Mouse (Mus musculus): ENCODE results near the gene Adgrf5. TPM values are rescaled to one million over a fixed set of nuclear protein-coding genes. Genes with fewer than 3 reads are reported as not detected.
"Not testable (repeated sequence)": the region's sequence is repeated elsewhere in the genome, so short reads cannot be mapped to it uniquely, and the experiment has no call there.

Gene Adgrf5
- not detected in 2 replicates for total RNA-seq (2014; fragmentation: Nextera tagmentation)
- total RNA-seq (2017) = not detected in 2 replicates

- no peak for ATAC-seq (replicated peaks; ENCODE audit: poor library complexity, severe bottlenecking)
Measured at GRCm38 (mm10) chr17:43359826-43360619, at the start of gene Adgrf5. Gene Adgrf5 (plus strand): TSS chr17:43360451.

GRCm38 (mm10) chr17:43325986-43326671, 34.1 kb upstream of the Adgrf5 start:
- no peak for ATAC-seq (replicated peaks; ENCODE audit: poor library complexity, severe bottlenecking)

DNA sequence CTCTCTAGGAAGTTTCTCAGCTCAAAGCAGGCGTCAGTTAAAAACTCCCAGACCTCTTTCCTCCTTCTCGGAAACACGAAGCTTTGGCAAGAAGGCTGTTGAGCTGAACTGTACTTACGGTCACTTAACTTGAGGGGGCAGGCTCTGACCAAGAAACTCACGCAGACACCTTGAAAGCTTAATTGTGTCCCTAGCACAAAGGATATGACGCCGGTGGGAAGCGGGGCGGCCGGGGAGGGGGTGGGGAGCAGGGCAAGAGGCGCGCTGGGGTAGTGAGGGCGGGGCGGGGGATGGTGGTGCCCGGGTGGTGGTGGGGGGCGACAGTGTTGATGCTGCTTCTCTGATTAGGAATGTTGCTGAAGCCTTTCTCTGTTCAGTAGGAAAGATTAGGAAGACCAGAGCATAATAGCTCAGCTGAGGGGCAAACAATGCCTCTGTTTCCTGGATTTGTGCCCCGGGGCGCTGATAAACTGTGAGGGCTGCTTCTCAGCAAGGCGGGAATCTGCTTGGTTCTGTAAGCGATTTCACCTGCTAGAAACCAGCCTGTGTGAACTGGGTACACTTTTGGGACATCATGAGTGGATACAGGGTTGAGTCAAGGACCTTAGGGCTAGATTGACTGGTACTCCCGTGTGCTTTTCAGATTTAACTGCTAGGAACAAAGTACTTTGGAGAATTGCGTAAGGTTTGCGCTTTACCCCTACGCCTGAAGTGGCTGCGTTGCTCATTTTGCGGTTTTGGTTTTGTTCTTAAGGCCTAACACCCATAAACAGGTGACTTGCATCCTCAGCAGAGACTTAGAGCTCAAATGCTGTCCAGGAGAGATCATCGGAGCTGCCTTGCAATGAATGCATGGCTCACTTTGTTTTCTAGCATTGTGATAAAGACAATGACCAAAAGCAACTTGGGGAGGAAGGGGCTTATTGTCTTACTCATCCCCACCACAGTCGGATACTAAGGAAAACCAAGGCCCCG, 33.2 kb upstream of the Adgrf5 start:
- ATAC-seq (replicated peaks; ENCODE audit: poor library complexity, severe bottlenecking) = peak; percentile 77

GRCm38 (mm10) chr17:43327810-43328209, 32.4 kb upstream of the Adgrf5 start:
- peak; percentile 63 for ATAC-seq (replicated peaks; ENCODE audit: poor library complexity, severe bottlenecking)

GRCm38 (mm10) chr17:43329216-43329615, 31.0 kb upstream of the Adgrf5 start:
- ATAC-seq (replicated peaks; ENCODE audit: poor library complexity, severe bottlenecking) = no peak

DNA sequence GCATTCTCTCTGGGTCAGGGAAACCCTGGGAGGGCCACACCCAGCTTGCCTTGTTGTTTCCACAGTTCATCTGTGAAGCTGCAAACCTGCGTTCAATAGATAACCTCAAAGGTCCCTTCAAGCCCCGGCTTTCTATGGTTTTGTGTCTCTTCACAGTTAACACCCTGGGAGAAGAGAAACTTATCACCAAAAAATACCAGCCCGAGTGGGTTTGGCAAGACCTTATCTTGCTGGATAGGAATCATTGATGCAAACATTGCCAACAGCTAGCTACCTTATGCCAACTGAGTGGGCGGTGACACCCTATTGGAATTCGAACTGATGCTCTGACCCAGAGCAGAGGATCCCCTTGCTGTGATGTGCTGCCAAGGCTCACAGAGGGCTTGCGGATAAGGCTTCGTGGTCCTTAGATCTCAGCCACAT, 30.5 kb upstream of the Adgrf5 start:
- ATAC-seq (replicated peaks; ENCODE audit: poor library complexity, severe bottlenecking) = no peak

DNA sequence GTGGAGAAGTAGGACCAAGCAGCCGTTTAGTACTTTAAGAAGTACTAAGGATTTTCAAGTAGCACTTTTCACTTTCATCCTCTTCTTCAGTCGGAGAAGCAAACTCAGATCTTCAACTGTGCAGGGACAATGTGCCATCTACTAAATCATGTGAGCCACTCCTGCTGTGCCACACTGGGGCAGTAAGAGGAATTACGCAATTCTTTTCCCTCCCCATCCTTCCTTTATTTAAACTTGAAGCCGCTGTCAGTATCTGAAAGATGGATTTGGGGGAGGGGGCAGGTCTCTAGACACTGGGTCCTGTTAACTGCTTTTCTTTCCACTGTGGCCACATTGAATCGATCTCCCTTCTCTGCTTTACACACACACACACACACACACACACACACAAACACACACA, 27.6 kb upstream of the Adgrf5 start:
- peak; percentile 49 for ATAC-seq (replicated peaks; ENCODE audit: poor library complexity, severe bottlenecking)

DNA sequence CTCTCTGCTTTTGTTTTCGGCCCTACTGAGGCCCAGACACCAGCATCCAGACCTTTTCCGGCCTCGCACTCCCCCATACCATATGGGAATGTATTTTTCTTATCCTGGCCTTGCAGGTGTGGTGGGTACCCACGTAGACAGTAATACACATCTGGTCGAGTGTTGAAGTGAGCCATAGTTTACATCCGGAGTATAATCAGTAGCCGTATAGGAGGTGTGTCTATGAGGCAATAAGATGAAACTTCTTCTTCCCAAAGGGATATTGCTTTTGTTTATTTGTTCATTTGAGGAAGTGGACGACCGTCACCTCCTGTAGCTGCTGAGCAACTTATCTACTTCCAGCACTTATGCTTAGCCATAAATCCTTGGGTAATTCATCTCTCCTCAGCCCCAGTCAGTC, 26.2 kb upstream of the Adgrf5 start:
- peak; percentile 73 for ATAC-seq (replicated peaks; ENCODE audit: poor library complexity, severe bottlenecking)

DNA sequence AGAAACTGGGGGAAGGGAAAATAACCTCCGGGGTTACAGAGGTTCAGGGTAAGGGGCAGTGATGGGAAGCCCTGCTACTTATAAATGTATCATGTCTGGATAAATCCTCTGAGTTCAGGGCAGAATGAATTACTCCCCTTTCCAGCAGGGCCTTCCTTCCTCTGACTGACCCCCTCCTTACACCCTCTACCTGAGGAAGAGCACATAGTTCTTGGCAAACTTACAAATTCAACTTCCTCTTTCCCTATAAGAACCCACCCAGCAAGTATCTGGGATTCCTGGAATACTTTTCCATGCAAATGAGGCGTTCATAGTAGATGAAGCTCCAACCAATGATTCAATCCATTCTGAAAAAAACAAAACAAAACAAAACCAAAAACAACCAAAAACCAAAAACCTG, 22.6 kb upstream of the Adgrf5 start:
- ATAC-seq (replicated peaks; ENCODE audit: poor library complexity, severe bottlenecking) = no peak

DNA sequence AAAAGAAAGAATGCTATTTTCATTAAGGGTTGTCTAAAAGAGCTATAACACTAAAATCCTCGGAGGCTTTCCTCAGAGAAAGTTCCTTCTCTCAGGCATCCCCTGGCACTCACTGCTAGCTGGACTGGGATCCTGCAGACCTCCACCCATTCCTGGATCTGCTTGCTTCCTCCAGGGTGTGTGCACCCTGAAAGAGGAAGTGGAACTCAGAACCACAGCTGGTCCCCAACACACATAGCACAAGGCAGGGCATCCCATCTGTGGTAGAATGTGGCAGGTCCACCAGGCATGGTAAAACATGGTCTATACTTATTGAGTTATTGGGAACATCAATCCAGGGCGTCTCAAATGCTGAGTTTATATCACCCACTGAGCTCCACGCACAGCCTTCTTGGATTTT, 22.0 kb upstream of the Adgrf5 start:
- peak; percentile 95 for ATAC-seq (replicated peaks; ENCODE audit: poor library complexity, severe bottlenecking)

DNA sequence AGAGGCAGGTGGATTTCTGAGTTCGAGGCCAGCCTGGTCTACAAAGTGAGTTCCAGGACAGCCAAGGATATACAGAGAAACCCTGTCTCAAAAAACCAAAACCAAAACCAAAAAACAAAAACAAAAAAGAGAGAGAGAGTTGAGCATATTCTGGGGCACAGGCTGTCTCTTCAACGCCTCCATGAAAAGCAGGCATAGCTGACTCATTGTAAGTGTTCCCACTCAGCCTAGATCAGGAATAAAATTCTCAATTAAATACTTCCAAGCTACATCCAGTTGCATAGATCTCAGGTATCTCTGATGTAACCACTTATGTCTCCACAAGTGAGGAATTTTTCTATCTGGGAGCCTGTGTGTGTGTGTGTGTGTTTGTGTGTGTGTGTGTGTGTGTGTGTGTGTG, 13.8 kb upstream of the Adgrf5 start:
- not testable (repeated sequence) for ATAC-seq (replicated peaks; ENCODE audit: poor library complexity, severe bottlenecking)

GRCm38 (mm10) chr17:43357902-43358539, 2.2 kb upstream of the Adgrf5 start:
- no peak for ATAC-seq (replicated peaks; ENCODE audit: poor library complexity, severe bottlenecking)

DNA sequence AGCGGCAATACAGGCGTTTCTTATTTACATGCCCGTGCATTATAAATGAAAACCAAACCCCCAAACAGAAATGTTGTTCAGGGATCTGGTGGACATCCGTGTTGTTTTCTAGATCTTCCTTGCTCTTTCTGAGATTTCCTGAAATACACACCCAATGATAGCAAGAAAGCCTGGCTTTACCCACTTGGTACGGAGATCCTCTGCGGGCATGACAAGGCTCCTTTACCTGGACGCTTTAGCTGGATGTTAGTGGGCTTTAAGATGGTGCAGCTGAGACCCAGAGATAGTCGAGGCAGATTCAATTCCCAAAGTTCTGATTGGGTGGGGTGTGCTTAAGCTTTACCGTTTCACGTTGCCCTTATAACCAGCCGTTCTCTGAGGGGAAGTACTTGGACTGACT, 770 bp downstream of the Adgrf5 start:
- no peak for ATAC-seq (replicated peaks; ENCODE audit: poor library complexity, severe bottlenecking)

DNA sequence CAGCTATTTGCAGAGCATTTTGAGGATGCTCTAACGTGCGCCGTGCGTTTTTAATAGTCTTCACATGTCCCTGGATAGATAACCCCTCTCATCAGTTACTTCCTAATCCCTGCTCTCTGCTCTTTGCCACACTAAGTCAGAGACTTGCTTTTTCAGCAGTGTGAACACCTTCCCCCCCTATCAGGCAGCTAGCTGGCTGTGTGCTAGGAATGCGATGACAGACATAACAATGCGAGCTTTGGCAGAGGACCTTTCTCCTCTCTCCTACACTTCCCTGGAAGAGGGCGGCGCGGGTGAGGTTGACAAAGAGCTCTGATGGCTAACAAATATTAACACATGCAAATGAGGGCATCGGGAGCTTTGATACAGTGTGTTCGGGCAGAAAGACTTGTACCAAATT, 2.1 kb downstream of the Adgrf5 start:
- no peak for ATAC-seq (replicated peaks; ENCODE audit: poor library complexity, severe bottlenecking)

GRCm38 (mm10) chr17:43362881-43363280, 2.6 kb downstream of the Adgrf5 start:
- no peak for ATAC-seq (replicated peaks; ENCODE audit: poor library complexity, severe bottlenecking)

DNA sequence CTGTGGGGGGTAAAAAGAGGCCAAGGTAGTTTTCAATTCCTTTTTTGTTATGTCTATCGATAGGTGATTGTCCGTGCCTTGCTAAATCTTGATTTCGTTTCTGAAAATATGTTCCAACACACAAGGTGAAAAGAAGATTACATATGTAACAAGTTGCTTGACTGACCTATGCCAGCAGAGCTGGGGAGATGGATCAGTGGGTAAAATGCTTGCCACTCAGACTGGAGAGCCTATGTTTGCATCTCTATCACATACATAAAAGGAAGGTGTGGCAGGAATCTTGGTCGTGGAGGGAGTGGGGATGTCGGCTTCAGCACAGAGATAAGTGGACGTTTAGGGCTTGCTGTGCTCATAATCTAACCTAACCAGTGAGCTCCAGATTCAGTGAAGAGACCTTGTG, 3.7 kb downstream of the Adgrf5 start:
- no peak for ATAC-seq (replicated peaks; ENCODE audit: poor library complexity, severe bottlenecking)

- no peak for ATAC-seq (replicated peaks; ENCODE audit: poor library complexity, severe bottlenecking)
Measured at GRCm38 (mm10) chr17:43365297-43365696, 5.0 kb downstream of the Adgrf5 start.

- ATAC-seq (replicated peaks; ENCODE audit: poor library complexity, severe bottlenecking) = no peak
Measured at GRCm38 (mm10) chr17:43366486-43366885, 6.2 kb downstream of the Adgrf5 start.

- no peak for ATAC-seq (replicated peaks; ENCODE audit: poor library complexity, severe bottlenecking)
Measured at GRCm38 (mm10) chr17:43368171-43368576, 7.9 kb downstream of the Adgrf5 start.

DNA sequence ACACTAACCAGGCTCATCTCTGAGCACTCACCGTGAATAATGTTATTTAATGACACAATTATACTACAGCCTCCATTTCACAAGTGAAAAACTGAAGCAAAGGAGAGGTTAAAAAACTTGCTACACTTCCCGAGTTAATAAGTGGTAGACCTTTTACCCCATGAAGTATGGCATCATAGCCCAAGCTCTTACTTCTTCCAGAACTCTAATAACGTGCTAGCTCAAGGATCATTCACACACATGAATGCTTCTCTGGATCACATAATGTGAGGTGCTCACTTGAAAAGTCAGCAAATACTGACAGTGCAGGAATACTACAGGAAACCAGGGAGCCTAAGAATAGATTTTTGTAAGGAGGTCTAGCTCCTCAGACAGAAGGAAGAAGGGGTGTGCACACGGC, 12.4 kb downstream of the Adgrf5 start:
- ATAC-seq (replicated peaks; ENCODE audit: poor library complexity, severe bottlenecking) = no peak
